35 mouse cellular contexts compared by ENCODE assay signal in genomic region chr9:70226359-70226758, GRCm38 (mm10).
"Had no signal": no experiment of that assay in that cellular context is flagged by ENCODE, and none has a peak within 500 bp of the region (broad histone marks: within the 10 kb centered on the region; RNA-seq: fewer than 3 reads in every experiment).

No protein-coding gene starts in this region.

- H3K9ac ChIP-seq: heart, embryonic 12.5 days; heart, embryonic 13.5 days; heart, embryonic 15.5 days; hindbrain, embryonic 12.5 days; hindbrain, embryonic 13.5 days; hindbrain, embryonic 14.5 days; hindbrain, embryonic 15.5 days; intestine, embryonic 15.5 days; kidney, embryonic 15.5 days had no signal

- H3K4me3 ChIP-seq: heart, embryonic 10.5 days; heart, embryonic 12.5 days; heart, embryonic 13.5 days; heart, embryonic 15.5 days; hindbrain, embryonic 10.5 days; hindbrain, embryonic 12.5 days; hindbrain, embryonic 13.5 days; hindbrain, embryonic 15.5 days; intestine, embryonic 15.5 days; kidney, embryonic 15.5 days; layer of hippocampus, adult 2 months had no signal

- H3K4me1 ChIP-seq: hindbrain, embryonic 12.5 days; hindbrain, embryonic 13.5 days; hindbrain, embryonic 15.5 days had no signal

- H3K36me3 ChIP-seq: heart, embryonic 10.5 days; heart, embryonic 12.5 days; heart, embryonic 13.5 days; heart, embryonic 15.5 days; hindbrain, embryonic 10.5 days; hindbrain, embryonic 12.5 days; hindbrain, embryonic 13.5 days; hindbrain, embryonic 15.5 days; intestine, embryonic 15.5 days; kidney, embryonic 15.5 days had no signal

- ATAC-seq: hindbrain, embryonic 16.5 days; hindbrain, postnatal 0 days; inflammation-experienced regulatory T-cells, adult 6 months; intestine, embryonic 15.5 days; intestine, embryonic 16.5 days; intestine, postnatal 0 days had no signal

- H3K4me2 ChIP-seq: heart, embryonic 11.5 days; heart, embryonic 12.5 days; heart, embryonic 13.5 days; heart, embryonic 15.5 days; hindbrain, embryonic 12.5 days; hindbrain, embryonic 13.5 days; hindbrain, embryonic 14.5 days; hindbrain, embryonic 15.5 days; intestine, embryonic 15.5 days; kidney, embryonic 15.5 days had no signal

- H3K9me3 ChIP-seq: heart, embryonic 10.5 days; heart, embryonic 12.5 days; heart, embryonic 13.5 days; heart, embryonic 15.5 days; hindbrain, embryonic 10.5 days; hindbrain, embryonic 12.5 days; hindbrain, embryonic 13.5 days; hindbrain, embryonic 15.5 days; intestine, embryonic 15.5 days; kidney, embryonic 15.5 days had no signal

- H3K27ac ChIP-seq: heart, embryonic 10.5 days; heart, embryonic 13.5 days; heart, embryonic 15.5 days; hindbrain, embryonic 10.5 days; hindbrain, embryonic 12.5 days; hindbrain, embryonic 13.5 days; hindbrain, embryonic 14.5 days; hindbrain, embryonic 15.5 days; hindbrain, postnatal 0 days; intestine, embryonic 15.5 days; kidney, embryonic 15.5 days; kidney, postnatal 0 days; layer of hippocampus, adult 2 months had no signal

- DNase-seq: heart, postnatal 10 days; heart, postnatal 14 days; heart, postnatal 36 days; heart, postnatal 4 days; kidney, adult 11 months; kidney, adult 18-20 months; kidney, adult 2 months; kidney, adult 8-10 months; kidney, adult 9 months; kidney, postnatal 10 days; kidney, postnatal 14 days; kidney, postnatal 25 days; kidney, postnatal 36 days; kidney, postnatal 4 days; layer of hippocampus, adult 9-11 months; layer of hippocampus, postnatal 36 days had no signal

- H3K27me3 ChIP-seq: heart, embryonic 12.5 days; heart, embryonic 13.5 days; heart, embryonic 15.5 days; hindbrain, embryonic 12.5 days; hindbrain, embryonic 13.5 days; hindbrain, embryonic 15.5 days; intestine, embryonic 15.5 days; kidney, embryonic 15.5 days had no signal
